Mouse (Mus musculus) liver, embryonic 14.5 days (tissue): ENCODE data around the gene Fgfr2. TPM values are rescaled to one million over a fixed set of nuclear protein-coding genes. Genes with fewer than 3 reads are reported as not detected.
A peak's percentile ranks its signal among the peaks of the same experiment; 100 is the strongest.

Experiments used
- ATAC-seq: fragments of 200-750 bp; cut with Nextera tagmentation; 2 replicates; pipeline ENCODE4 v1.8.0; 2017; ENCODE audit warnings: moderate number of reproducible peaks, mild to moderate bottlenecking, moderate library complexity; ENCODE audit not compliant: insufficient read depth
- DNase-seq, 3 experiments: peaks; one replicate each; pipeline ENCODE4 v3.0.0-alpha.2; 2012 to 2013; ENCODE audit warnings: low read depth in 3 of 3, low spot score in 3 of 3
- H3K27ac ChIP-seq: fragments of 300-500 bp; sonication (generic); 2 replicates; pipeline ENCODE4 v1.5.1; 2014; ENCODE audit warnings: moderate library complexity, mild to moderate bottlenecking, control low read depth, inconsistent platforms
- H3K27me3 ChIP-seq: fragments of 300-500 bp; sonication (generic); 2 replicates; pipeline ENCODE4 v1.6.1; 2014; ENCODE audit warnings: mild to moderate bottlenecking, low read length, moderate library complexity; ENCODE audit not compliant: control insufficient read depth, insufficient read depth
- H3K36me3 ChIP-seq: fragments of 300-500 bp; sonication (generic); replicated peaks from 2 replicates; pipeline ENCODE4 v1.6.1; 2014; ENCODE audit warnings: low read depth; ENCODE audit not compliant: control insufficient read depth, insufficient read depth
- H3K4me1 ChIP-seq, 2 experiments: fragments of 200-500 bp in 1 of 2; fragments of 300-500 bp in 1 of 2; sonication (generic) in 1 of 2; replicated peaks; 2 replicates each; pipeline ENCODE4 v1.6.1; 2012 to 2014; ENCODE audit warnings: antibody characterized with exemption in 1 of 2, inconsistent platforms in 1 of 2, low read length in 1 of 2; ENCODE audit not compliant: control insufficient read depth in 2 of 2, insufficient read depth in 2 of 2
- H3K4me2 ChIP-seq: fragments of 300-500 bp; sonication (generic); 2 replicates; pipeline ENCODE4 v1.6.1; 2014; ENCODE audit warnings: low read depth, mild to moderate bottlenecking, control low read depth, moderate library complexity
- H3K4me3 ChIP-seq, 2 experiments: fragments of 200-500 bp in 1 of 2; fragments of 300-500 bp in 1 of 2; sonication (generic) in 1 of 2; 2 replicates each; pipeline ENCODE4 v1.5.1; 2012 to 2014; ENCODE audit warnings: low read depth in 2 of 2, low read length in 2 of 2, mild to moderate bottlenecking in 2 of 2, control low read depth in 1 of 2, inconsistent platforms in 1 of 2, moderate library complexity in 1 of 2; ENCODE audit not compliant: insufficient read depth in 1 of 2
- H3K9ac ChIP-seq: fragments of 300-500 bp; sonication (generic); replicated peaks from 2 replicates; pipeline ENCODE4 v1.6.1; 2014; ENCODE audit warnings: mild to moderate bottlenecking, control low read depth, moderate library complexity
- H3K9me3 ChIP-seq: fragments of 300-500 bp; sonication (generic); 2 replicates; pipeline ENCODE4 v1.6.1; 2016; ENCODE audit warnings: low read length, mixed read lengths; ENCODE audit not compliant: control insufficient read depth
- CTCF ChIP-seq: IDR thresholded peaks from 2 replicates; pipeline ENCODE4 v1.5.1; 2016; ENCODE audit warnings: antibody characterized with exemption, low read depth, control low read depth
- EP300 ChIP-seq: IDR thresholded peaks from 2 replicates; pipeline ENCODE4 v1.6.1; 2016; ENCODE audit warnings: antibody characterized with exemption, low read depth
- whole genome bisulfite sequencing: fragments of 180-500 bp; shearing (Covaris S2); extraction: QIAGEN DNeasy Blood & Tissue Kit; methylation state at CpG from one replicate; pipeline ENCODE4 v1.1.7; 2014; ENCODE audit not compliant: insufficient replicate concordance; 5-methylcytosine and 5-hydroxymethylcytosine counted together
- polyA plus RNA-seq, 2 experiments: library from polyadenylated mRNA; depleted of rRNA in 1 of 2; stranded (reverse) in 1 of 2; unstranded in 1 of 2; fragments of >200 nt; fragmentation: Nextera tagmentation in 1 of 2; extraction: Ambion mirVana in 1 of 2; gene quantifications; 2 replicates each; pipeline versions ENCODE4 v1.2.1 to v1.2.3; 2012 to 2014

The Fgfr2 gene
- polyA plus RNA-seq, 2 experiments, result 7.9 to 8.8 TPM

GRCm38 (mm10) chr7:131757922-131758321 is 1365.2 kb downstream of the Fgfr2 start:
- Histone ChIP-seq H3K27ac (no peak overlapping the region), H3K9ac (no peak overlapping the region), H3K27me3 (no peaks in the 10 kb centered on the region), H3K4me1 (no peaks in the 10 kb centered on the region), H3K4me3 (no peak overlapping the region), H3K9me3 (peaks cover 2% of the 10 kb centered on the region; the same call in 1 of the 2 replicates), H3K4me2 (no peak overlapping the region), H3K36me3 (no peaks in the 10 kb centered on the region)
- WGBS, result 71% methylated on average over 3 of the region's 3 CpGs
- no peak for DNase-seq
- no peak for ATAC-seq
- TF ChIP-seq EP300 (no peak), CTCF (peak; percentile 63)

DNA sequence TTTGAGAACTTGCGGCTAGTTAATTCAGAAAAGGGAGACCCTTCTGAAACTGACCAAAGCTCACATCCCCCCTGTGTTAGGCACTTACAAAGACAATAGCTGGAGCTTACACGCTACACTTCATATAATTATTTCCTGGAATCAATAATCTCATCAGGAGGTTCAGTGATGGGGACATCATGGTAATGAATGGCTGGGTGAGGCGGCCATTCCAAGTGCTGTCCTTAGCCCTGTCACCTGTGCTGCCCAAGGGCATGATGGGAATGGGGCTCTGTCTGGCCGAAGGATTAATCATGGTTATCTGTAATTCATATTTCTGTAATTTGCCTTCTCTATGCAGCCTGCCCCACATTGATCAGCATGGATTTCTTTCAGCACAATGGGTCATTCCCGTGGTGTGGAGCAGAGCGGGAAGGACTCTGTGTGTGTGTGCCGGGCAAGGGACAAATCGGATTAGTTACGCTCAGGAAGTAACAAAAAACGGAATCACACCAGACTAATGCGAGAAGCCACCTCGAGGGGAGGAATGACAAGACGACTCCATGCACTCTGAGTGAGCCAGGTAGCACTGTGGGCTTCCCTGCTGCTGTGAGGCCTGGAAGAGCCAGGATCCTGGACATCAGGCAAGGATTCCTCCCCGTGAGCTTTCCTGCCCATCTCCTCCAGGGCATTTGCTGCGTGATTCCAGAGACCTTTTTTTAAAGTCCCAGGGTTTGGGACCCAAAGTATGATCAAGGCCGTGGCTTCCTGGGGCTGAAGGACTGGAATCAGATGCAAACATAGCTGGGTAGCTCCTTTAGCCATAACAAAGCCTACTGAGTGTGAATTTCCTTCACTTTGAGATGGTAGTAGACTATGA is 1375.8 kb downstream of the Fgfr2 start:
- no peak for TF ChIP-seq EP300
- TF ChIP-seq CTCF, result no peak

GRCm38 (mm10) chr7:131746752-131747151 is 1376.4 kb downstream of the Fgfr2 start:
- no peak overlapping the region for H3K4me3 ChIP-seq
- no peaks in the 10 kb centered on the region for H3K27me3 ChIP-seq
- DNase-seq, result no peak
- no peak for ATAC-seq
- WGBS, result 6% methylated on average over 9 of the region's 9 CpGs
- H3K4me1 ChIP-seq, result no peaks in the 10 kb centered on the region
- H3K9ac ChIP-seq, result no peak overlapping the region
- no peak overlapping the region for H3K27ac ChIP-seq
- H3K36me3 ChIP-seq, result no peaks in the 10 kb centered on the region
- H3K4me2 ChIP-seq, result no peak overlapping the region
- TF ChIP-seq CTCF, result no peak
- no peak for TF ChIP-seq EP300
- no peaks in the 10 kb centered on the region for H3K9me3 ChIP-seq

More for the DNA sequence above, 1375.8 kb downstream of the Fgfr2 start:
- 58% methylated on average over 16 of the region's 16 CpGs for WGBS
- H3K27ac ChIP-seq, result no peak overlapping the region
- no peaks in the 10 kb centered on the region for H3K36me3 ChIP-seq
- H3K4me3 ChIP-seq, result no peak overlapping the region
- no peaks in the 10 kb centered on the region for H3K4me1 ChIP-seq
- no peak overlapping the region for H3K4me2 ChIP-seq
- H3K9ac ChIP-seq, result no peak overlapping the region
- no peaks in the 10 kb centered on the region for H3K27me3 ChIP-seq
- ATAC-seq (no peak), DNase-seq (no peak)
- no peaks in the 10 kb centered on the region for H3K9me3 ChIP-seq

DNA sequence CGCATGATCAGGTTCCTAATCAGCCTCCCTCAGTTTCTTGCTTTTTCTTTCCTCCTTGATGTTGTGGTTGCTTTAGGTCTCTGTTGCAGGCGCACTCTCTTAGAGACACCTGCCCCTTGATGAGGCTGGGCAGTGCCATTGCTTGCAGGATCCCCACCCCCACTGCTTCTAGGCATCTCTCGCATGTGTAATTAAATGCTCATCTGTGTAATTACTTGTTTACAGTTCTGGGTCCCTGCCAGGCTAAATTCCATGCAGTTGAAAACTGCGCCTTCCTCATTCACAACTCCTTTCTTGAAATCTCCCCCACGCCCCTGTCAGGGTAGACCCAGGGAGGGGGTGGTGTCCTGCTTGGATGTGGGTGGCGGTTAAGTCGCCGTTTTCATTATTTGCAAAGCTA is 1380.0 kb downstream of the Fgfr2 start:
- Histone ChIP-seq H3K9me3 (no peaks in the 10 kb centered on the region), H3K36me3 (no peaks in the 10 kb centered on the region), H3K9ac (no peak overlapping the region), H3K27ac (no peak overlapping the region), H3K4me3 (no peak overlapping the region), H3K27me3 (no peaks in the 10 kb centered on the region), H3K4me2 (no peak overlapping the region), H3K4me1 (no peaks in the 10 kb centered on the region)
- 50% methylated on average over 8 of the region's 8 CpGs for WGBS
- TF ChIP-seq EP300, result no peak
- no peak for TF ChIP-seq CTCF
- ATAC-seq (no peak), DNase-seq (no peak)

- no peak for TF ChIP-seq EP300
- no peak for TF ChIP-seq CTCF
- ATAC-seq (no peak), DNase-seq (no peak)
- Histone ChIP-seq H3K27ac (no peak overlapping the region), H3K4me1 (no peaks in the 10 kb centered on the region), H3K4me3 (no peak overlapping the region), H3K27me3 (no peaks in the 10 kb centered on the region), H3K9me3 (no peaks in the 10 kb centered on the region), H3K36me3 (no peaks in the 10 kb centered on the region), H3K4me2 (no peak overlapping the region), H3K9ac (no peak overlapping the region)
- 38% methylated on average over 9 of the region's 9 CpGs for whole genome bisulfite sequencing
Observed at GRCm38 (mm10) chr7:131722783-131723575, 1400.2 kb downstream of the Fgfr2 start.
